Mouse (Mus musculus): Measurements from ENCODE around the gene Pxylp1. TPM values are rescaled to one million over a fixed set of nuclear protein-coding genes. Genes with fewer than 3 reads are reported as not detected.
"Not testable (repeated sequence)": the region's sequence is repeated elsewhere in the genome, so short reads cannot be mapped to it uniquely, and the experiment has no call there.

Pxylp1 gene
- polyA plus RNA-seq (2012; ENCODE audit: insufficient read depth, low replicate concordance) = 0.04 TPM in 1 of 2 replicates, not detected in the other

DNA sequence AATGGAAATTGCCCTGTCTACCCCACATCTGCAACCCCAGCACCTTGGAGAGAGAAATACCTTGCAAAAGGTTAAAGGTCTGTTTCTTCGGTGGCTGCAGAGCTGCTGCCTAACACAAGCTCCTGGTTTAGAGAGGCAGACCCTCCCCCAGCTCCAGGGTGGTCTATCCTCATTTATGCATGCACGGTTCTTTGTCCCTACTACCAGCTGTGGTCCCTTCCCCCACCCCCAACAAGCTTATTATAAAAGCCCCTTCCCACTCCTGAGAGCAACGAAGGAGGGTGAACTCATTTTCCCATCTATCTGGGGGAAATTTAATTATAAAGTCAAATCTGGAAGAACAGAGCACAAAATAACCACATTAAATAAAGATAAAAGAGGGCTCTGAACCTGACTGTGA lies at the start of gene Pxylp1:
Gene Pxylp1 (minus strand): TSS at position 124 of the 400 bp plus-strand sequence.
- no peak within 1 kb of the TSS for H3K4me3 ChIP-seq (replicated peaks)
- H3K27me3 ChIP-seq (replicated peaks) = peaks cover 49% of the 10 kb centered on the region
- peaks cover 8% of the 10 kb centered on the region for H3K9me3 ChIP-seq
- TF ChIP-seq FLI1 (IDR thresholded peaks at IDR 0.05; ENCODE audit: low read length) = no peak
- H3K36me3 ChIP-seq (replicated peaks; ENCODE audit: low read length) = no peaks in the 10 kb centered on the region
- H3K4me1 ChIP-seq = peaks cover 17% of the 10 kb centered on the region

GRCm38 (mm10) chr9:96938887-96939286 lies 46.4 kb upstream of the Pxylp1 start:
- Histone ChIP-seq H3K9me3 (peaks cover 25% of the 10 kb centered on the region), H3K27me3 (replicated peaks) (peaks cover 12% of the 10 kb centered on the region)

GRCm38 (mm10) chr9:96936427-96936826 lies 44.0 kb upstream of the Pxylp1 start:
- not testable (repeated sequence) for H3K4me3 ChIP-seq (replicated peaks); H3K36me3 ChIP-seq (replicated peaks; ENCODE audit: low read length); H3K27me3 ChIP-seq (replicated peaks); H3K4me1 ChIP-seq
- peaks cover 30% of the 10 kb centered on the region for H3K9me3 ChIP-seq

More at GRCm38 (mm10) chr9:96938887-96939286, 46.4 kb upstream of the Pxylp1 start:
- Histone ChIP-seq H3K4me1 (peaks cover 7% of the 10 kb centered on the region), H3K36me3 (replicated peaks; ENCODE audit: low read length) (no peaks in the 10 kb centered on the region), H3K4me3 (replicated peaks) (no peak overlapping the region)
- TF ChIP-seq GATA1 (IDR thresholded peaks at IDR 0.05; ENCODE audit: borderline replicate concordance, low read length) (no peak), FLI1 (IDR thresholded peaks at IDR 0.05; ENCODE audit: low read length) (no peak)

DNA sequence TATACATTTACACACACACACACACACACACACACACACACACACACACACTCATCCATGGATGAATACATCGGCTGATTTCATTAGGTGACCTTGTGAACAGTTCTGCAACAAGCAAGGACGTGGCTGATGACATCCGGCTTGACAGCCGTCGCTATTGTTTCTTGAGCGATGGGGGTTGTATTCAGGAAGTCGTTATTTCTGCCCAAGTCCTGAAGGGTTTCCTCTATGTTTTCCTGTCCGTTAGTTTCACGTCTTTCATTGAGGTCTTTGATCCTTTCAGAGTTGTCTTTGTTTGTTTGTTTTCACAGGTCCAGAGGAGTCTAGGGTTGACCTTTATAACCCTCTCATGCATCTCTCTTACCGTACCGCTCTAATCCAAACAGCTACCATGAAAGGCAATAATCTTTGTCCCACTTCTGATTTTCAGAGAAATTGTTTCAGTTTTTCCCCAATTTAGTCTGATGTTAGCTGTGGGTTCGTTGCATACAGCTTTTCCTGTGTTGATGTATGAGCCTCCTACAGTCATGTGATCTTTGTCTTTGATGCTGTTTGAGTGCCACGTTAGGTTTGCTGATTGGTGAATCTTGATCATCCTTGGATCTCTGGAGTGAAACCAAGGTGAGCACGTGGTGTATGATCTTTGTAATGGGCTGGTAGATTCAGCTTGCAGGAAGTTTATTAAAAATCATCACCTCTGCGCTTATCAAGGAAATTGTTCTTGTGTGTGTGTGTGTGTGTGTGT lies 43.3 kb upstream of the Pxylp1 start:
- TF ChIP-seq GATA1 (IDR thresholded peaks at IDR 0.05; ENCODE audit: borderline replicate concordance, low read length) = no peak
- no peak for TF ChIP-seq FLI1 (IDR thresholded peaks at IDR 0.05; ENCODE audit: low read length)

GRCm38 (mm10) chr9:96934816-96935215 lies 42.3 kb upstream of the Pxylp1 start:
- peaks cover 7% of the 10 kb centered on the region for H3K4me1 ChIP-seq
- H3K27me3 ChIP-seq (replicated peaks) = peaks cover 2% of the 10 kb centered on the region
- H3K36me3 ChIP-seq (replicated peaks; ENCODE audit: low read length) = no peaks in the 10 kb centered on the region
- TF ChIP-seq FLI1 (IDR thresholded peaks at IDR 0.05; ENCODE audit: low read length) (no peak), GATA1 (IDR thresholded peaks at IDR 0.05; ENCODE audit: borderline replicate concordance, low read length) (no peak)
- H3K9me3 ChIP-seq = peaks cover 22% of the 10 kb centered on the region
- no peak overlapping the region for H3K4me3 ChIP-seq (replicated peaks)

More for the DNA sequence above, 43.3 kb upstream of the Pxylp1 start:
- peaks cover 7% of the 10 kb centered on the region for H3K4me1 ChIP-seq
- no peaks in the 10 kb centered on the region for H3K36me3 ChIP-seq (replicated peaks; ENCODE audit: low read length)
- peak overlapping the region; percentile 62 for H3K4me3 ChIP-seq (replicated peaks)
- H3K27me3 ChIP-seq (replicated peaks) = peaks cover 2% of the 10 kb centered on the region
- peaks cover 26% of the 10 kb centered on the region for H3K9me3 ChIP-seq

DNA sequence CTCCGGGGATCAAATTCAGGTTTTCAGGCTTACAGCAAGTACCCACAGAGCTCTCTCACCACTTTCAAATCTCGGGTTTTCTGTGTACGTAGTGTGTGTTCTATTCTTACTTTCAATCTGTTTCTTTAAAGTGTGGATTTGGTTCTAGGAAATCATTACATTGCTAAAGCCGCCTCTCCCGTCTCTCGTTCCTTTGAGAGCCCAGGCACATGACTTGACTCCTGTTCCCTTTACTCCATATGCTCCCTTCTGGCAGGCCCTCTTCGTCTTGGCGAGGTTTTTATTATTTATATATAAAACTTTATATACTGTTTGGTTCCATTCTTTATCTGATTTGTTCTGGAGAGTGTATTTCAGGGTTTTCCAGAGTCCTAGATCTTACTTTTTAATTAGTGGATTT lies 40.3 kb upstream of the Pxylp1 start:
- Histone ChIP-seq H3K4me1 (peaks cover 7% of the 10 kb centered on the region), H3K9me3 (peaks cover 15% of the 10 kb centered on the region), H3K4me3 (replicated peaks) (no peak overlapping the region), H3K36me3 (replicated peaks; ENCODE audit: low read length) (no peaks in the 10 kb centered on the region), H3K27me3 (replicated peaks) (peaks cover 6% of the 10 kb centered on the region)
- TF ChIP-seq GATA1 (IDR thresholded peaks at IDR 0.05; ENCODE audit: borderline replicate concordance, low read length) (no peak), FLI1 (IDR thresholded peaks at IDR 0.05; ENCODE audit: low read length) (no peak)

DNA sequence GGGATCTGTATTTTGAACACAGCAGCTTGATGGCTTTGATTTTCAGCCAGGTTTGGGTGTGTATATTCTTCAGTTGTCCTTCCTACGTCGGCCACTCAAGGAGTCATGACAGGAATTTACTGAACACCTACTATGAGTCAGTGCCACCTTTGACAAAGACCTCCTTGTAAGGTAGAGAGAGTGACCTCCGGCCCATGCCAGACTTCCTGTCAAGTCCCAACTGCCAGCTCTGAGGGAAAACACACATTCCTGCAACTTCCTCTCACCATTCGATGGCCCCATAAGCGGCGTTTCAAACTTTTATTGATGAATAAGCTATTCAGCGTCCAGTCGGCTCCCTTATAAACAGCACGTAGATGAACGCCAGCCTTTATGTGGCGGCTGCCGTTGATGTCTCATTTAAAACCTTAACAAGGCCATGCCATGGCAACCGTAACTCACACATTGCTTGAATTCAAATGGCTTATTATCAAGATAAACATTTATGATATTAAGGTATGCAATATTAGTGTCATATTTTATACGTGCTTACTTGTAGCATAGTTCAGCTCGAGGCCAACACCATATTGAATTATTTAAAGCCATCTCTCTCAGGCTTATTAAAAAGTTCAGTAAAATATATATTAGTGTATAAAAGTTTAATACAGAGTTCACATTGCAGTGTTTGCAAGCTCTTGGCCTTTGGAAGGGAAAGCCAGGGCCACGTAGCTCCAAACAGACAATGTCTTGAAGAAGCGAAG lies 31.3 kb upstream of the Pxylp1 start:
- no peak for TF ChIP-seq FLI1 (IDR thresholded peaks at IDR 0.05; ENCODE audit: low read length)
- no peak for TF ChIP-seq GATA1 (IDR thresholded peaks at IDR 0.05; ENCODE audit: borderline replicate concordance, low read length)
- Histone ChIP-seq H3K4me3 (replicated peaks) (no peak overlapping the region), H3K9me3 (peaks cover 26% of the 10 kb centered on the region), H3K4me1 (no peaks in the 10 kb centered on the region), H3K27me3 (replicated peaks) (peaks cover 4% of the 10 kb centered on the region), H3K36me3 (replicated peaks; ENCODE audit: low read length) (no peaks in the 10 kb centered on the region)

GRCm38 (mm10) chr9:96923119-96923518 lies 30.6 kb upstream of the Pxylp1 start:
- Histone ChIP-seq H3K36me3 (replicated peaks; ENCODE audit: low read length) (no peaks in the 10 kb centered on the region), H3K27me3 (replicated peaks) (peaks cover under 1% of the 10 kb centered on the region)
- TF ChIP-seq FLI1 (IDR thresholded peaks at IDR 0.05; ENCODE audit: low read length) = no peak
- no peak for TF ChIP-seq GATA1 (IDR thresholded peaks at IDR 0.05; ENCODE audit: borderline replicate concordance, low read length)

GRCm38 (mm10) chr9:96916620-96917538 lies 24.4 kb upstream of the Pxylp1 start:
- TF ChIP-seq FLI1 (IDR thresholded peaks at IDR 0.05; ENCODE audit: low read length) (no peak), GATA1 (IDR thresholded peaks at IDR 0.05; ENCODE audit: borderline replicate concordance, low read length) (no peak)
- Histone ChIP-seq H3K36me3 (replicated peaks; ENCODE audit: low read length) (no peaks in the 10 kb centered on the region), H3K4me1 (peaks cover 3% of the 10 kb centered on the region; the same call in 1 of the 2 replicates), H3K9me3 (peaks cover 23% of the 10 kb centered on the region), H3K4me3 (replicated peaks) (no peak overlapping the region), H3K27me3 (replicated peaks) (no peaks in the 10 kb centered on the region)

More at GRCm38 (mm10) chr9:96923119-96923518, 30.6 kb upstream of the Pxylp1 start:
- H3K9me3 ChIP-seq = peaks cover 32% of the 10 kb centered on the region
- no peak overlapping the region for H3K4me3 ChIP-seq (replicated peaks)
- H3K4me1 ChIP-seq = no peaks in the 10 kb centered on the region
